Mouse (Mus musculus) brain, adult 10 weeks (tissue): ENCODE data around the gene Hps3. TPM values are rescaled to one million over a fixed set of nuclear protein-coding genes. Genes with fewer than 3 reads are reported as not detected.

Source experiments
- polyA plus RNA-seq: library from polyadenylated mRNA; stranded (reverse); fragments of 350-450 nt; fragmentation: Illumina TruSeq; extraction: RNeasy Lipid Tissue Mini Kit (QIAGEN cat#74804); gene quantifications from one replicate; pipeline ENCODE4 v1.2.3, GENCODE M21; 2015; ENCODE audit warnings: low read depth, low replicate concordance

Gene Hps3
- 14.1 TPM for polyA plus RNA-seq

GRCm38 (mm10) chr3:20034719-20035404 is at the start of gene Hps3:
Gene Hps3, minus strand, starts transcription at chr3:20035315.

GRCm38 (mm10) chr3:20057306-20058196 is 22.4 kb upstream of the Hps3 start, which contains the start of gene Hltf:
Gene Hltf, plus strand, starts transcription at chr3:20057811.

GRCm38 (mm10) chr3:19956885-19957284 is 78.2 kb downstream of the Hps3 start, which contains the start of gene Cp:
Gene Cp, plus strand, starts transcription at chr3:19957054.

Other genes with a start within 250 kb of the Hps3 start
- 13.2 TPM for gene Cp, start 78.3 kb downstream of the Hps3 start, polyA plus RNA-seq
- 17.5 TPM for gene Hltf, start 22.5 kb upstream of the Hps3 start, polyA plus RNA-seq
- gene Gyg, start 120.0 kb upstream of the Hps3 start, polyA plus RNA-seq = 43.8 TPM
- gene Cpa3, start 206.9 kb upstream of the Hps3 start, polyA plus RNA-seq = not detected
- gene Cpb1, start 240.4 kb upstream of the Hps3 start, polyA plus RNA-seq = not detected